Mouse (Mus musculus): ENCODE measurements around the gene Pwp2. TPM values are rescaled to one million over a fixed set of nuclear protein-coding genes. Genes with fewer than 3 reads are reported as not detected.
"Not testable (repeated sequence)": the region's sequence is repeated elsewhere in the genome, so short reads cannot be mapped to it uniquely, and the experiment has no call there.

The Pwp2 gene
- polyA plus RNA-seq, 1 experiment from 2014 or later: 15.5 TPM

GRCm38 (mm10) chr10:78219528-78219927 lies 34.6 kb upstream of the Pwp2 start:
- Histone ChIP-seq H3K9me3 (replicated peaks; ENCODE audit: control insufficient read depth, low read length) (no peaks in the 10 kb centered on the region), H3K9ac (ENCODE audit: low read length) (no peak overlapping the region), H3K4me2 (ENCODE audit: low read depth, low read length) (no peak overlapping the region), H3K36me3 (ENCODE audit: control insufficient read depth, insufficient read depth, low read length) (peaks cover 4% of the 10 kb centered on the region; the same call in 1 of the 2 replicates), H3K4me3 (replicated peaks; ENCODE audit: low read length) (no peak overlapping the region), H3K4me1 (ENCODE audit: control insufficient read depth, insufficient read depth, low read length) (no peaks in the 10 kb centered on the region), H3K27me3 (ENCODE audit: control insufficient read depth, insufficient read depth, low read length) (no peaks in the 10 kb centered on the region), H3K27ac (ENCODE audit: low read length) (no peak overlapping the region)
- WGBS: 87% methylated on average over 1 of the region's 1 CpGs
- ATAC-seq (ENCODE audit: insufficient read depth, low FRiP score): no peak

DNA sequence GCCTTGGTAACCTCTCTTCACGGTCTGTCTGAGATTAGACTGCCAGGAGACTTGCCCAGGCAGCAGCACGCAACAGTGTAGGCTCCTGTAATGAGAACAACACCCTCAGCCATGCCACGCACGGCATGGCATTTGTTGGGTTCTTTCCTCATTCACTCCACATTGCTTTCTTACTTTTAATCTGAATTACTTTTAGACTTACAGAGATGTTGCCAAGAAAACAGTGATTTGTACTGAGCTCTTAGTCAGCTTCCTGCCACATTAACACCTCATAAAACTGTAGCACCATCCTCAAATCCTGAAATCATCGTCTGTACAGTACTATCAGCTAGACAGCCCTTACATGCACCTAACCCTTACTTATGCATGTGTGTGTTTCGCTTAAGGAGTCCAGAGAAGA lies 33.6 kb upstream of the Pwp2 start:
- WGBS: 86% methylated on average over 6 of the region's 6 CpGs
- H3K4me3 ChIP-seq (replicated peaks; ENCODE audit: low read length): no peak overlapping the region
- H3K27ac ChIP-seq (ENCODE audit: low read length): no peak overlapping the region
- H3K4me1 ChIP-seq (ENCODE audit: control insufficient read depth, insufficient read depth, low read length): no peaks in the 10 kb centered on the region
- no peak overlapping the region for H3K9ac ChIP-seq (ENCODE audit: low read length)
- H3K4me2 ChIP-seq (ENCODE audit: low read depth, low read length): no peak overlapping the region
- no peaks in the 10 kb centered on the region for H3K9me3 ChIP-seq (replicated peaks; ENCODE audit: control insufficient read depth, low read length)
- peaks cover 10% of the 10 kb centered on the region; the same call in 1 of the 2 replicates for H3K36me3 ChIP-seq (ENCODE audit: control insufficient read depth, insufficient read depth, low read length)
- H3K27me3 ChIP-seq (ENCODE audit: control insufficient read depth, insufficient read depth, low read length): no peaks in the 10 kb centered on the region
- no peak for ATAC-seq (ENCODE audit: insufficient read depth, low FRiP score)

DNA sequence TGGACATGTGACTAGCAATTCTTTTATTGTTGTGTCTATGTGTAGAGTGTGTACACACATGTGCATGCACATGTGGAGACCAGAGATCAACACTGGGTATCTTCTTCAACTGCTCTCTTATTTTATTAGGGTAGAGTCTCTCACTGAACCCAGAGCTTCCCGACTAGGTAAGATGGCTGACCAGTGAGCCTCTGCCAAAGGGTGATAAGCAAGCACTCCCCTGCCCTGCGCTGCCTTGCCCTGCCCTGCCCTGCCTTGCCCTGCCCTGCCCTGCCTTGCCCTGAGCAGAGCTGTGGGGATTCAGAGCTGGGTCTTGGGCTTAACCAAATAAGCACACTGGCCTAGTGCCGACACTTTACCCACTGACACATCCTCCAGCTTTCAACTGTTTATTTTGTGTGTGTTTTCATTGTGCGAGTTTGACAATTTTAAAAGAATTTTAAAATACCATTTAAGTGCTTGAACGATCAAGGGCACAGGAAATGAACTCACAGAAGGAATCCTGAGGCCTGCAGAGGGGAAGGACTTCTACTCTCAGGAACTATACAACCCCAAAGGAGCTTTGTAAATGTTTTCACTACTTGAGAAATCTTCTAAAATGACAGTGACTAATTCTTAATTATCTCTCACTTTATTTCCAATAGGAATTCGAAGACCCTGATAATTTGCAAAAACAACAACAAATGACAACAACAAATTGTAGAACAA lies 31.6 kb upstream of the Pwp2 start:
- H3K9ac ChIP-seq (ENCODE audit: low read length): no peak overlapping the region
- H3K4me2 ChIP-seq (ENCODE audit: low read depth, low read length): no peak overlapping the region
- peaks cover 17% of the 10 kb centered on the region; the same call in 1 of the 2 replicates for H3K36me3 ChIP-seq (ENCODE audit: control insufficient read depth, insufficient read depth, low read length)
- H3K27ac ChIP-seq (ENCODE audit: low read length): no peak overlapping the region
- no peaks in the 10 kb centered on the region for H3K27me3 ChIP-seq (ENCODE audit: control insufficient read depth, insufficient read depth, low read length)
- H3K4me3 ChIP-seq (replicated peaks; ENCODE audit: low read length): no peak overlapping the region
- WGBS: 73% methylated on average over 6 of the region's 6 CpGs
- H3K9me3 ChIP-seq (replicated peaks; ENCODE audit: control insufficient read depth, low read length): no peaks in the 10 kb centered on the region
- H3K4me1 ChIP-seq (ENCODE audit: control insufficient read depth, insufficient read depth, low read length): no peaks in the 10 kb centered on the region
- ATAC-seq (ENCODE audit: insufficient read depth, low FRiP score): no peak

DNA sequence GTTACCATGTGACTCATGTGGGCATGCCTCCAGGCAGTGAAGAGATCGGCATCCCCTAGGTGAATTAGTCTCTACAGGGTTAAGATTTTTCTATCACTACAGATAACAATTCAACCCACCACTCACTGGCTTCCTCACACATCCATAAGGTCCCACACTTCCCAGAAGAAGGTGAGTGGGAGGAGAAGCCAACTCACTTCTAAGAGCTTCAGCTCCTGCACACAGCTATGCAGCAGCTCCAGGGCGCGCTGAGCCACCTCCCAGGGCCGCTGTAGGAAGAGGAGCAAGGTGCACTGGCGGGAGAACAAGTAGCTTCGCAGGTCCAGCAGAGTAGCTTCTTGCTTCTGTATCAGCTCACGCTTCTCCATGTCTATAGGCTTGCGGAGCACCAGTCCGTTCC lies 29.4 kb upstream of the Pwp2 start:
- Histone ChIP-seq H3K27me3 (ENCODE audit: control insufficient read depth, insufficient read depth, low read length) (no peaks in the 10 kb centered on the region), H3K9ac (ENCODE audit: low read length) (no peak overlapping the region), H3K4me2 (ENCODE audit: low read depth, low read length) (no peak overlapping the region), H3K4me1 (ENCODE audit: control insufficient read depth, insufficient read depth, low read length) (no peaks in the 10 kb centered on the region), H3K27ac (ENCODE audit: low read length) (no peak overlapping the region), H3K9me3 (replicated peaks; ENCODE audit: control insufficient read depth, low read length) (no peaks in the 10 kb centered on the region), H3K36me3 (ENCODE audit: control insufficient read depth, insufficient read depth, low read length) (peaks cover 13% of the 10 kb centered on the region; the same call in 1 of the 2 replicates), H3K4me3 (replicated peaks; ENCODE audit: low read length) (no peak overlapping the region)
- WGBS: 91% methylated on average over 9 of the region's 9 CpGs
- ATAC-seq (ENCODE audit: insufficient read depth, low FRiP score): no peak

DNA sequence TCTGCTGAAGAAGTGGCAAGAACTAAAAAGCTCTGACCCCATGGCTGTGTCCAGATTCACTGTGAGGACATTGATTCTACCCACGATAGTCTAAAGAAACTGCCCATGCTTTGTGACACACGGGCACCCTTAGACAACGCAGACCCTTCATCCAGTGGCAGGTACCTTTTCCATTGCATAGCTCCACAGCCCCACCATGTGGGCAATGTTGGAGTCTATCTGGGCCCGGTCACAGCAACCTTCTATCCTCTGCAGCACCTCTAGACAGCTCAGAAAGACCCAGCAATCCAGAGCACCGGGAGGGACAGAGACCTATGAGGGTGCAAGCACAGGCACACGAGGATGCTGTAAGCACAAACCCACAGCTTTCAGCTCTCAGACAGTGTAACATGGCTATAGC lies 26.4 kb upstream of the Pwp2 start:
- no peak overlapping the region for H3K9ac ChIP-seq (ENCODE audit: low read length)
- peaks cover 13% of the 10 kb centered on the region; the same call in 1 of the 2 replicates for H3K36me3 ChIP-seq (ENCODE audit: control insufficient read depth, insufficient read depth, low read length)
- H3K4me2 ChIP-seq (ENCODE audit: low read depth, low read length): no peak overlapping the region
- H3K4me3 ChIP-seq (replicated peaks; ENCODE audit: low read length): no peak overlapping the region
- H3K9me3 ChIP-seq (replicated peaks; ENCODE audit: control insufficient read depth, low read length): no peaks in the 10 kb centered on the region
- 70% methylated on average over 6 of the region's 6 CpGs for WGBS
- no peaks in the 10 kb centered on the region for H3K4me1 ChIP-seq (ENCODE audit: control insufficient read depth, insufficient read depth, low read length)
- no peaks in the 10 kb centered on the region for H3K27me3 ChIP-seq (ENCODE audit: control insufficient read depth, insufficient read depth, low read length)
- ATAC-seq (ENCODE audit: insufficient read depth, low FRiP score): no peak
- no peak overlapping the region for H3K27ac ChIP-seq (ENCODE audit: low read length)

- 83% methylated on average over 4 of the region's 4 CpGs for WGBS
- Histone ChIP-seq H3K36me3 (ENCODE audit: control insufficient read depth, insufficient read depth, low read length) (peaks cover 7% of the 10 kb centered on the region), H3K9me3 (replicated peaks; ENCODE audit: control insufficient read depth, low read length) (no peaks in the 10 kb centered on the region), H3K4me3 (replicated peaks; ENCODE audit: low read length) (no peak overlapping the region), H3K9ac (ENCODE audit: low read length) (no peak overlapping the region), H3K4me2 (ENCODE audit: low read depth, low read length) (no peak overlapping the region), H3K4me1 (ENCODE audit: control insufficient read depth, insufficient read depth, low read length) (no peaks in the 10 kb centered on the region), H3K27ac (ENCODE audit: low read length) (no peak overlapping the region), H3K27me3 (ENCODE audit: control insufficient read depth, insufficient read depth, low read length) (no peaks in the 10 kb centered on the region)
- ATAC-seq (ENCODE audit: insufficient read depth, low FRiP score): no peak
These were observed 16.2 kb upstream of the Pwp2 start for GRCm38 (mm10) chr10:78201182-78201581.

DNA sequence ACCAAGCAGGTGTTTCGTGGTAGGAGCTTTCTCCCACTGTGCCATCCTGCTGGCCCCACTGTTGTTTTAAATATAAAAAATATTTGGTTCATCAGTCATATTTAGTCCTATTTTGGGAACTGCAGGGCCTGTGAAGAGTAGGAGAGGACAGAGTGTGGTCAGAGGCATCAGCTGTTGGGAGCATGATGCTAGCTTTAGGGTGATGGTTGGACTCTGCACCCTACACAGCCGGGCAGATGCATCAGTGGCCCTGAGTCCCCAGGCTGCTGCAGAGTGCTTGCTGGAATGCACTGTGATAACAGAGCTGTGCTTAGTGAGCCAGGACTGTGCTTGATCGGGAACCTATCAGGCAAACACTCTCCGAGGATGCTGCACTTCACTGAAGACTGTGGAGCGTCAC lies 8.0 kb upstream of the Pwp2 start:
- no peaks in the 10 kb centered on the region for H3K4me1 ChIP-seq (ENCODE audit: control insufficient read depth, insufficient read depth, low read length)
- H3K9me3 ChIP-seq (replicated peaks; ENCODE audit: control insufficient read depth, low read length): no peaks in the 10 kb centered on the region
- no peak overlapping the region for H3K27ac ChIP-seq (ENCODE audit: low read length)
- no peaks in the 10 kb centered on the region for H3K27me3 ChIP-seq (ENCODE audit: control insufficient read depth, insufficient read depth, low read length)
- ATAC-seq (ENCODE audit: insufficient read depth, low FRiP score): no peak
- 90% methylated on average over 5 of the region's 5 CpGs for WGBS
- H3K9ac ChIP-seq (ENCODE audit: low read length): no peak overlapping the region
- no peak overlapping the region for H3K4me2 ChIP-seq (ENCODE audit: low read depth, low read length)
- peaks cover 23% of the 10 kb centered on the region; the same call in 1 of the 2 replicates for H3K36me3 ChIP-seq (ENCODE audit: control insufficient read depth, insufficient read depth, low read length)
- no peak overlapping the region for H3K4me3 ChIP-seq (replicated peaks; ENCODE audit: low read length)

DNA sequence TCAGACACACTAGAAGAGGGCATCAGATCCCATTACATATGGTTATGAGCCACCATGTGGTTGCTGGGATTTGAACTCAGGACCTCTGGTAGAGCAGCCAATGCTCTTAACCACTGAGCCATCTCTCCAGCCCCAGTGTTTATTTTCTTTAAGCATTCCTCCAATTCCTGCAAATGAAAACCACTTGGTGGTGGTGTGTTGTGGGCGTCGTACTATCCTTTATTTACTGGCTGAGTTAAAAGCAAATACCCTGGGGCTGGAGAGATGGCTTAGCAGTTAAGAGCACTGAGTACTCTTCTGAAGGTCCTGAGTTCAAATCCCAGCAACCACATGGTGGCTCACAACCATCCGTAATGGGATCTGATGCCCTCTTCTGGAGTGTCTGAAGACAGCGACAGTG lies 1.1 kb upstream of the Pwp2 start:
- H3K27me3 ChIP-seq (ENCODE audit: control insufficient read depth, insufficient read depth, low read length); H3K27ac ChIP-seq (ENCODE audit: low read length); H3K4me3 ChIP-seq (replicated peaks; ENCODE audit: low read length); ATAC-seq (ENCODE audit: insufficient read depth, low FRiP score); H3K9ac ChIP-seq (ENCODE audit: low read length); H3K4me2 ChIP-seq (ENCODE audit: low read depth, low read length); H3K9me3 ChIP-seq (replicated peaks; ENCODE audit: control insufficient read depth, low read length); H3K36me3 ChIP-seq (ENCODE audit: control insufficient read depth, insufficient read depth, low read length): not testable (repeated sequence)
- 88% methylated on average over 4 of the region's 4 CpGs for WGBS
- peaks cover 10% of the 10 kb centered on the region for H3K4me1 ChIP-seq (ENCODE audit: control insufficient read depth, insufficient read depth, low read length)

DNA sequence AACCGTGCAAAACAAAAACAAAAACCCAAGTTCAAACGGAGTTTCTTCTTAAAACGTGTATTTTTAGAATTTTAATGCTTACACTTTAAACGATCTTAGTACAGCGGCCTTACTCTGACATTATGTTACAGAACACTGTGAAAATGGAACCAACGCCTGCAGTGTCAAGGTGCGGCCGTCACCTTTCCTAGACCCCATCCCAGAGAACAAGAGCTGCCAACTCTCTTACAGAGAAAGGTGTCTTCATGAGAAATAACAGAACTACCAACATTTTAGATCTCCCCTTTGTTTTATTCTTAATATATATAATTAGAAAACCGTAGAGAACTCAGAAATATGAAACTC lies 404 bp upstream of the Pwp2 start:
- ATAC-seq (ENCODE audit: insufficient read depth, low FRiP score): peak; percentile 18; the same call in 1 of the 2 replicates
- 0 out of 2 replicates have a peak, but pooled peaks cover 8% of the 10 kb centered on the region for H3K36me3 ChIP-seq (ENCODE audit: control insufficient read depth, insufficient read depth, low read length)
- H3K9me3 ChIP-seq (replicated peaks; ENCODE audit: control insufficient read depth, low read length): no peaks in the 10 kb centered on the region
- H3K4me3 ChIP-seq (replicated peaks; ENCODE audit: low read length): peak overlapping the region; percentile 75
- H3K27me3 ChIP-seq (ENCODE audit: control insufficient read depth, insufficient read depth, low read length): no peaks in the 10 kb centered on the region
- H3K4me2 ChIP-seq (ENCODE audit: low read depth, low read length): peak overlapping the region; percentile 84
- H3K4me1 ChIP-seq (ENCODE audit: control insufficient read depth, insufficient read depth, low read length): peaks cover 10% of the 10 kb centered on the region
- 13% methylated on average over 9 of the region's 9 CpGs for WGBS
- peak overlapping the region; percentile 73 for H3K9ac ChIP-seq (ENCODE audit: low read length)
- H3K27ac ChIP-seq (ENCODE audit: low read length): peak overlapping the region; percentile 70

Measured in stomach, embryonic 16.5 days (tissue).